Mouse (Mus musculus) cerebellum, adult 18-20 months (tissue): ENCODE measurements around the gene Mbnl1.
"Not testable (repeated sequence)": the region's sequence is repeated elsewhere in the genome, so short reads cannot be mapped to it uniquely, and the experiment has no call there.

Experiments used
- DNase-seq, 2 experiments: peaks; one replicate each; pipeline ENCODE4 v3.0.0; 2021

Gene Mbnl1

GRCm38 (mm10) chr3:60494774-60495535 lies 22.3 kb downstream of the Mbnl1 start:
- DNase-seq: not testable (repeated sequence)

- DNase-seq: no peak
Measured at GRCm38 (mm10) chr3:60496197-60496596, 23.6 kb downstream of the Mbnl1 start.

GRCm38 (mm10) chr3:60498151-60498550 lies 25.5 kb downstream of the Mbnl1 start:
- DNase-seq: no peak

GRCm38 (mm10) chr3:60498646-60499045 lies 26.0 kb downstream of the Mbnl1 start:
- DNase-seq: no peak

- DNase-seq: no peak
Measured at GRCm38 (mm10) chr3:60499157-60499578, 26.5 kb downstream of the Mbnl1 start.

GRCm38 (mm10) chr3:60499718-60500450 lies 27.3 kb downstream of the Mbnl1 start:
- DNase-seq: peak in 1 of 2 experiments; percentile 15

- peak; percentile 82 to 89 for DNase-seq
Measured at GRCm38 (mm10) chr3:60500571-60501527, 28.2 kb downstream of the Mbnl1 start.

GRCm38 (mm10) chr3:60501561-60502151 lies 29.0 kb downstream of the Mbnl1 start:
- peak in 1 of 2 experiments; percentile 61 for DNase-seq

GRCm38 (mm10) chr3:60502155-60502987 lies 29.7 kb downstream of the Mbnl1 start:
- DNase-seq: peak in 1 of 2 experiments; percentile 41

GRCm38 (mm10) chr3:60503196-60503595 lies 30.6 kb downstream of the Mbnl1 start:
- peak; percentile 28 to 34 for DNase-seq

- DNase-seq: no peak
Measured at GRCm38 (mm10) chr3:60504775-60505430, 32.3 kb downstream of the Mbnl1 start.

- no peak for DNase-seq
Measured at GRCm38 (mm10) chr3:60506821-60507220, 34.2 kb downstream of the Mbnl1 start.

- no peak for DNase-seq
Measured at GRCm38 (mm10) chr3:60507496-60507895, 34.9 kb downstream of the Mbnl1 start.

- DNase-seq: no peak
Measured at GRCm38 (mm10) chr3:60507979-60508378, 35.3 kb downstream of the Mbnl1 start.

- no peak for DNase-seq
Measured at GRCm38 (mm10) chr3:60511197-60511596, 38.6 kb downstream of the Mbnl1 start.

- peak; percentile 60 to 61 for DNase-seq
Measured at GRCm38 (mm10) chr3:60513337-60513736, 40.7 kb downstream of the Mbnl1 start.

GRCm38 (mm10) chr3:60513746-60514145 lies 41.1 kb downstream of the Mbnl1 start:
- no peak for DNase-seq

- DNase-seq: no peak
Measured at GRCm38 (mm10) chr3:60515430-60515829, 42.8 kb downstream of the Mbnl1 start.

- peak; percentile 54 to 68 for DNase-seq
Measured at GRCm38 (mm10) chr3:60516054-60516674, 43.5 kb downstream of the Mbnl1 start.

GRCm38 (mm10) chr3:60517234-60517787 lies 44.7 kb downstream of the Mbnl1 start:
- DNase-seq: no peak
